Mouse (Mus musculus): ENCODE measurements around the gene Aox4. TPM values are rescaled to one million over a fixed set of nuclear protein-coding genes. Genes with fewer than 3 reads are reported as not detected.

Aox4 gene
- polyA plus RNA-seq (2014; fragmentation: Illumina TruSeq; extraction: RNeasy Lipid Tissue Mini Kit (QIAGEN cat#74804); ENCODE audit: low read depth, low replicate concordance), result not detected

DNA sequence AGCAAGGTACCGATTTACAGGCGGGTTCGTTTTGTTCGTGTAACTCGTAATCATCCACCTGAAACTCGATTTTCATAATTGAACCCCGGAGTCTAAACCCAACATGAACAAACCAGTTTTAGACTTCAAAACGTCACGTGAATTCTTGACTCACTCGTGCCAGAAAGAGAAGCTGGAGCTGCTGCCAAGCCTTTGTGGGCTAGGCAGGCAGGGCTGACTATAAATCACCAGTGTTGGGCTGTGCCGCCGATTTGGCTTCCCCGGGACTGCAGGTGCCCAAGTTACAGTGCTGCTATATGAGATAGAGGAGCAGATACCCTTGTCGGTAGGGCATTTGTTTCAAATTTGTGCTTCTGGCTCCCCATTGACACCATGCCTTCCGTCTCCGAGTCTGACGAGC, at the start of gene Aox4:
Gene Aox4, plus strand, starts transcription at position 195 of the 400 bp plus-strand sequence.

DNA sequence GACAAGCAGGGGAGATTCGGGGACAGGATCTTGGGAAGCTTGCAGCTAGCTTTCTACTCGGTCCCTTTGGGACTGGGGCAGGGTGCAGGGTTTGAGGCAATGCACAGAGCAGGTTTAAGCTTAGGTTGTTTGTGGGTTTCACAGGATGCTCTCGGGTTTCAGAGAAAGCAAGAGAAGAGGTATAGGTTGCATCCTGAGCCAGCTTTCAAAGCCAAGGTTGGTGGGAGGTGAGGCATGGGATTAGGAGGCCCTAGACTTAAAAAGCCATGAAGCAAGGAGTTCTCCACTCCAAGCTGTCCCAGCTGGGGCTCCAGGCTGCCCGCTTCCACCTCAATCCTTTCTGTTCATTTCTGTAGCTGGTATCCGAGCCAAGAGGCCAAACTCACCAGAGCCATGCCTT, 67.8 kb downstream of the Aox4 start, which contains the start of gene Aox2:
Gene Aox2, plus strand, starts transcription at position 301 of the 400 bp plus-strand sequence.

Other genes starting within 250 kb of the Aox4 start
- gene Sgo2a, start 214.4 kb upstream of the Aox4 start, polyA plus RNA-seq (2014; fragmentation: Illumina TruSeq; extraction: RNeasy Lipid Tissue Mini Kit (QIAGEN cat#74804); ENCODE audit: low read depth, low replicate concordance), result 4.7 TPM
- gene Kctd18, start 191.4 kb upstream of the Aox4 start, polyA plus RNA-seq (2014; fragmentation: Illumina TruSeq; extraction: RNeasy Lipid Tissue Mini Kit (QIAGEN cat#74804); ENCODE audit: low read depth, low replicate concordance), result 25.0 TPM
- 48.0 TPM for gene Aox1, start 180.5 kb upstream of the Aox4 start, polyA plus RNA-seq (2014; fragmentation: Illumina TruSeq; extraction: RNeasy Lipid Tissue Mini Kit (QIAGEN cat#74804); ENCODE audit: low read depth, low replicate concordance)
- 4.4 TPM for gene Aox3, start 97.3 kb upstream of the Aox4 start, polyA plus RNA-seq (2014; fragmentation: Illumina TruSeq; extraction: RNeasy Lipid Tissue Mini Kit (QIAGEN cat#74804); ENCODE audit: low read depth, low replicate concordance)
- 1.1 TPM for gene Aox2, start 67.9 kb downstream of the Aox4 start, polyA plus RNA-seq (2014; fragmentation: Illumina TruSeq; extraction: RNeasy Lipid Tissue Mini Kit (QIAGEN cat#74804); ENCODE audit: low read depth, low replicate concordance)
- 378 TPM for gene Bzw1, start 182.5 kb downstream of the Aox4 start, polyA plus RNA-seq (2014; fragmentation: Illumina TruSeq; extraction: RNeasy Lipid Tissue Mini Kit (QIAGEN cat#74804); ENCODE audit: low read depth, low replicate concordance)
- 434 TPM for gene Clk1, start 213.7 kb downstream of the Aox4 start, polyA plus RNA-seq (2014; fragmentation: Illumina TruSeq; extraction: RNeasy Lipid Tissue Mini Kit (QIAGEN cat#74804); ENCODE audit: low read depth, low replicate concordance)
- 31.3 TPM for gene Nif3l1, start 234.8 kb downstream of the Aox4 start, polyA plus RNA-seq (2014; fragmentation: Illumina TruSeq; extraction: RNeasy Lipid Tissue Mini Kit (QIAGEN cat#74804); ENCODE audit: low read depth, low replicate concordance)
- gene Ppil3, start 235.1 kb downstream of the Aox4 start, polyA plus RNA-seq (2014; fragmentation: Illumina TruSeq; extraction: RNeasy Lipid Tissue Mini Kit (QIAGEN cat#74804); ENCODE audit: low read depth, low replicate concordance), result 150 TPM

Data from adrenal gland, adult 10 weeks (tissue).